Mouse (Mus musculus): ENCODE measurements at regions not wholly inside any gene's neighbourhood (a gene's known extent, or its start where the extent isn't known, plus 50 kb on each side); places are given as distances from the start of the nearest gene placed in this dataset.
A peak's percentile ranks its signal among the peaks of the same experiment; 100 is the strongest.

- DNase-seq (ENCODE audit: low spot score), result no peak
These were observed 393.5 kb downstream of the Gja1 start for GRCm38 (mm10) chr10:56770629-56771028.

- DNase-seq (ENCODE audit: low spot score), result no peak
These were observed 405.1 kb downstream of the Gja1 start for GRCm38 (mm10) chr10:56782265-56782664.

GRCm38 (mm10) chr10:56783941-56784340, 406.8 kb downstream of the Gja1 start:
- DNase-seq (ENCODE audit: low spot score), result no peak

GRCm38 (mm10) chr10:56788081-56788480, 411.0 kb downstream of the Gja1 start:
- DNase-seq (ENCODE audit: low spot score), result no peak

GRCm38 (mm10) chr10:56793074-56793473, 415.9 kb downstream of the Gja1 start:
- no peak for DNase-seq (ENCODE audit: low spot score)

GRCm38 (mm10) chr10:56795396-56795795, 418.3 kb downstream of the Gja1 start:
- no peak for DNase-seq (ENCODE audit: low spot score)

- DNase-seq (ENCODE audit: low spot score), result no peak
These were observed 422.2 kb downstream of the Gja1 start for GRCm38 (mm10) chr10:56799307-56799706.

GRCm38 (mm10) chr10:56799745-56800144, 422.6 kb downstream of the Gja1 start:
- DNase-seq (ENCODE audit: low spot score), result no peak

- DNase-seq (ENCODE audit: low spot score), result no peak
These were observed 431.9 kb downstream of the Gja1 start for GRCm38 (mm10) chr10:56809006-56809405.

GRCm38 (mm10) chr10:56822158-56822557, 445.0 kb downstream of the Gja1 start:
- DNase-seq (ENCODE audit: low spot score), result no peak

GRCm38 (mm10) chr10:56831331-56831730, 454.2 kb downstream of the Gja1 start:
- no peak for DNase-seq (ENCODE audit: low spot score)

- no peak for DNase-seq (ENCODE audit: low spot score)
These were observed 454.8 kb downstream of the Gja1 start for GRCm38 (mm10) chr10:56831966-56832365.

GRCm38 (mm10) chr10:56836130-56836529, 459.0 kb downstream of the Gja1 start:
- no peak for DNase-seq (ENCODE audit: low spot score)

- no peak for DNase-seq (ENCODE audit: low spot score)
These were observed 461.9 kb downstream of the Gja1 start for GRCm38 (mm10) chr10:56839006-56839495.

- DNase-seq (ENCODE audit: low spot score), result no peak
These were observed 462.4 kb downstream of the Gja1 start for GRCm38 (mm10) chr10:56839545-56839944.

- peak; percentile 48 for DNase-seq (ENCODE audit: low spot score)
These were observed 463.6 kb downstream of the Gja1 start for GRCm38 (mm10) chr10:56840732-56841131.

- DNase-seq (ENCODE audit: low spot score), result no peak
These were observed 464.4 kb downstream of the Gja1 start for GRCm38 (mm10) chr10:56841486-56841885.

- peak; percentile 19 for DNase-seq (ENCODE audit: low spot score)
These were observed 464.8 kb downstream of the Gja1 start for GRCm38 (mm10) chr10:56841973-56842372.

GRCm38 (mm10) chr10:56852484-56852883, 475.4 kb downstream of the Gja1 start:
- no peak for DNase-seq (ENCODE audit: low spot score)

GRCm38 (mm10) chr10:56856186-56856585, 479.1 kb downstream of the Gja1 start:
- no peak for DNase-seq (ENCODE audit: low spot score)

GRCm38 (mm10) chr10:56879744-56880143, 502.6 kb downstream of the Gja1 start:
- DNase-seq (ENCODE audit: low spot score), result no peak

GRCm38 (mm10) chr10:56880154-56880591, 503.0 kb downstream of the Gja1 start:
- peak; percentile 2 for DNase-seq (ENCODE audit: low spot score)

- DNase-seq (ENCODE audit: low spot score), result no peak
These were observed 507.6 kb downstream of the Gja1 start for GRCm38 (mm10) chr10:56884456-56885410.
